In the genomic region with DNA sequence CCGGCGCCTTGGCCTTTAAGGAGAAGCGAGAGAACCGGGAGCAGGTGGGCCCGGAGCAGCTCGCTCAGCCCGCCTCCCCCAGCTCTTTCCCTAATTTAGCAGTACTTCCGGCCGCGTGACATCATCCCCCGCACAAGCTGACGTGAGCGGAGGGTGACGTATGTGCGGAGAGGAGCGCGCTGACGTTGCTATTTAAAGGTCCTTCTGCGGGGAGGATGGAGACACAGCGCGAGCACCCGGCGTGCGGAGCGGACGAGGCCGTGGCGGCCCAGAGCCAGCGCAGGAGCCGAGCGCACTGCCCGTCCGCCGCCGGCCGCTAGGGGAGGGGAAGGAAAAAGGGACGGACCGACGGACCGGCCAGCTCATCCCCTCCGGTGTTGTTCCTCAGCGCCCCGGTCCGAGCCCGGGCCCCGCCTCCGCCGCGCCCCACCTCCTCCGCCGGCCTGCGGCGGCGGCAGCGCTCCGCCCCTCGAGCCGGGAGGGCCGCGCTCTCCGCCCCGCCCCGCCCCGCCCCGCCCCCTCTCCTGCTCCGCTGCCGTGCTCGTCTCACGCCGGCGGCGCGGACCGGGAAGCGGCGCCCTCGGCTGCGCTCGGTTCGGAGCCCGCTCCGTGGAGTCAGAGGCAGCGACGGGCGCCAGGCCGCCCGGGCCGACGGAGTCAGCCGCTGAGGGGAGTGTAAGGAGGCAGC, we compare ENCODE assay signal across 8 mouse cellular contexts. TPM values are rescaled to one million over a fixed set of nuclear protein-coding genes. Genes with fewer than 3 reads are reported as not detected.
A peak's percentile ranks its signal among the peaks of the same experiment; 100 is the strongest.
DNase-seq lines count a peak whose midpoint lies in the region; ATAC-seq lines count a peak whose summit lies in the region.

No protein-coding gene starts in this region.

- peak; percentile 96 for ATAC-seq in inflammation-experienced regulatory T-cells, adult 6 months
- ATAC-seq in megakaryocyte-erythroid progenitor cell, adult 5-6 weeks (replicated peaks; ENCODE audit: low FRiP score, low TSS enrichment, poor library complexity, severe bottlenecking): peak; percentile 96

- peak; percentile 97 to 99 for DNase-seq in adrenal gland, adult (ENCODE audit: inconsistent age in 2 of 2, low spot score in 1 of 2)
- peak; percentile 96 for DNase-seq in embryo, embryonic 10.5 days (ENCODE audit: low spot score)
- DNase-seq in gastrocnemius, postnatal 14 days: peak; percentile 91
- DNase-seq in left cerebral cortex, postnatal 10 days (ENCODE audit: extremely low spot score in 1 of 2, low spot score in 2 of 2): peak; percentile 96 to 98
- DNase-seq in right cerebral cortex, postnatal 25 days: peak; percentile 98
- peak; percentile 90 for DNase-seq in urinary bladder, postnatal 4 days (ENCODE audit: low spot score in 2 of 2)

- intact Hi-C loops in gastrocnemius, postnatal 14 days (cut with DNase I; ENCODE audit: low total_unique reads): no loop called here
- intact Hi-C loops in left cerebral cortex, postnatal 10 days (cut with DNase I): loop anchor here (2.0 to 10.0 kb wide), 6 partner anchors 111 to 551 kb away; a partner anchor contains a TSS

RNA-seq across cellular contexts. Expression of a gene that starts 4.3 kb away (rescaled TPM):
- total RNA-seq in gastrocnemius, postnatal 14 days (2021): 10 to 100 TPM; 63.0 to 65.1 TPM
- polyA plus RNA-seq in inflammation-experienced regulatory T-cells, adult 6 months (2017; shearing (Covaris generic)): 1 to 10 TPM; 2.4 to 4.5 (median 4.1) TPM
- total RNA-seq in left cerebral cortex, postnatal 10 days (2021): 100 to 1,000 TPM; 145 to 149 TPM
- total RNA-seq in megakaryocyte-erythroid progenitor cell, adult 5-6 weeks (2014; fragmentation: Nextera tagmentation): 11.5 and 11.6 TPM in 2 replicates
- total RNA-seq in megakaryocyte-erythroid progenitor cell, adult 5-6 weeks (2017): 14.1 and 21.1 TPM in 2 replicates

Comparison
In these comparisons a context has a peak if more than half of its experiments do, and no peak if none do; other contexts are left out.
1. Peak in every context shown above with its lines: DNase-seq and ATAC-seq.